Mouse (Mus musculus) cerebellum, adult 2 months (tissue): ENCODE measurements around the gene Cyp4f39. TPM values are rescaled to one million over a fixed set of nuclear protein-coding genes. Genes with fewer than 3 reads are reported as not detected.

ENCODE experiments used
- DNase-seq, 2 experiments: peaks; one replicate each; pipeline ENCODE4 v3.0.0; 2021
- H3K27ac ChIP-seq: fragments of 200-500 bp; 2 replicates; pipeline ENCODE4 v1.5.1; 2012; ENCODE audit warnings: low read length, control low read depth, inconsistent platforms; ENCODE audit not compliant: insufficient read depth
- H3K27me3 ChIP-seq: fragments of 200-500 bp; 2 replicates; pipeline ENCODE4 v1.6.1; 2012; ENCODE audit warnings: inconsistent platforms, mild to moderate bottlenecking, low read length, moderate library complexity; ENCODE audit not compliant: control insufficient read depth, insufficient read depth
- H3K4me1 ChIP-seq: fragments of 200-500 bp; 2 replicates; pipeline ENCODE4 v1.6.1; 2011; ENCODE audit warnings: low read length; ENCODE audit not compliant: control insufficient read depth, insufficient read depth
- H3K4me3 ChIP-seq: fragments of 200-500 bp; replicated peaks from 2 replicates; pipeline ENCODE3; 2011; ENCODE audit warnings: mild to moderate bottlenecking, low read depth, low read length, control low read depth; ENCODE audit not compliant: insufficient read depth
- CTCF ChIP-seq: fragments of 200-500 bp; IDR thresholded peaks from 2 replicates; pipeline ENCODE4 v1.5.1; 2011; ENCODE audit warnings: low read depth, mild to moderate bottlenecking, control low read depth, low read length, moderate library complexity, borderline replicate concordance; ENCODE audit not compliant: insufficient read depth
- POLR2A ChIP-seq: fragments of 200-500 bp; IDR thresholded peaks from 2 replicates; pipeline ENCODE4 v1.6.1; 2011; ENCODE audit warnings: low read length, control low read depth, borderline replicate concordance; ENCODE audit not compliant: insufficient read depth
- WGBS: fragments of 180-500 bp; shearing (Covaris S2); methylation state at CpG from one replicate; pipeline ENCODE4 v1.1.7; 2018; 5-methylcytosine and 5-hydroxymethylcytosine counted together
- polyA plus RNA-seq: library from polyadenylated mRNA; depleted of rRNA; stranded (reverse); fragments of >200 nt; gene quantifications from 2 replicates; pipeline ENCODE4 v1.2.3, GENCODE M21; 2012

The Cyp4f39 gene
- polyA plus RNA-seq, 1 experiment = 0.18 TPM

DNA sequence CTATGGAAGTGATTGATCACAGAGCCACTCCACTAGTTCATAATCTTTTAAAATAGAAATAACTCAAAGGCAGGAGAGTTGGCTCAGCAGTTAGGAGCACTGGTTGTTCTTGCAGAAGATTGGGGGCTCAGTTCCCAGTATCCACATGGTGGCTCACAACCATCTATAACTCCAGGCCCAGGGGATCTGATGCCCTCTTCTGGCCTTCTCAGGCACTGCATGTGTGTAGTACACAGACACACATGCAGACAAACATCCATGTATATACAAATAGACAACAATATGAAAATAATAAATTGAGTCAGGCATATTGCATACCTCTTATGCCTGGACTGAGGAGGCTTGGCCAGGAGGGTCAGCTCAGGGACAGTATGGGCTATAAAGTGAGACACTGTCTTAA lies 5.3 kb upstream of the Cyp4f39 start:
- H3K4me1 ChIP-seq = no peaks in the 10 kb centered on the region
- TF ChIP-seq POLR2A (no peak), CTCF (no peak)
- H3K27ac ChIP-seq = no peak overlapping the region
- DNase-seq = no peak
- no peaks in the 10 kb centered on the region; the same call in 1 of the 2 replicates for H3K27me3 ChIP-seq
- no peak overlapping the region for H3K4me3 ChIP-seq

GRCm38 (mm10) chr17:32449042-32449441 lies 3.5 kb upstream of the Cyp4f39 start:
- H3K4me1 ChIP-seq = no peaks in the 10 kb centered on the region
- no peak overlapping the region for H3K4me3 ChIP-seq
- no peak for TF ChIP-seq POLR2A
- TF ChIP-seq CTCF = no peak
- H3K27ac ChIP-seq = no peak overlapping the region
- WGBS = 95% methylated on average over 1 of the region's 1 CpGs
- no peaks in the 10 kb centered on the region; the same call in 1 of the 2 replicates for H3K27me3 ChIP-seq
- no peak for DNase-seq

DNA sequence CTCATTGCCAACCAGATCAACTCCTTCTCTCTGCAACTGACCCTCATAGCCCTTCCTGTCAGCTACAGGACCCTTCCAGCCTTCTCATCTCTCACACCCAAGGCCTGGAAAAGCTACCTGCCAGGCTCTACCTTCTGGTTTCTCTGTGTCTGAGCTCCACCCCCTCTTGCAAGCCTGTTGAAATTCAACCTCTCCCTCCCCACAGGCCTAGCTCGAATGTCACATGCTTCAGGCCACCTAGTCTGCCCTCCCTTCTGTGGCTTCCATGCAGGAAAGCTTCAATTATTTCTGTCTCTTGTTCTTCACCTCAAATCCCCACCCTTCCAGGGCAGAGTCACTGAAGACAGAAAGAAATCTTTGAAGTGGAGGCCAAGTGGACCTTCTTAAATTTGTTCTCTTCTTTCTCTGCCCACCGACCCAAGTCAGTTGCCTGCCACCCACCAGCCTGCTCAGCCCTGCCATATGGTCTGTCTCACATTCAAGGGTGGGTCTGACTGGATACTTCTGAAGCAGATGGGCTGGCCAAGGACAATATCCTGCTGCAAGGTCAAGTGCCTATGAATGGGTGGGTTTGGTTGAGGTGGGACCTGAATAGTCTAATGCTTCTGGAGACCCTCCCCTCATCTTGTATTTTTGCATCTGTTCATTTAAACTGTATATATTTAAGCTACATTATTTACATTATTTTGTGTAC lies 1.5 kb upstream of the Cyp4f39 start:
- TF ChIP-seq POLR2A (no peak), CTCF (no peak)
- WGBS = 24% methylated on average over 2 of the region's 2 CpGs
- DNase-seq = no peak
- H3K4me1 ChIP-seq = no peaks in the 10 kb centered on the region
- no peak overlapping the region for H3K4me3 ChIP-seq
- H3K27me3 ChIP-seq = no peaks in the 10 kb centered on the region; the same call in 1 of the 2 replicates
- no peak overlapping the region for H3K27ac ChIP-seq

DNA sequence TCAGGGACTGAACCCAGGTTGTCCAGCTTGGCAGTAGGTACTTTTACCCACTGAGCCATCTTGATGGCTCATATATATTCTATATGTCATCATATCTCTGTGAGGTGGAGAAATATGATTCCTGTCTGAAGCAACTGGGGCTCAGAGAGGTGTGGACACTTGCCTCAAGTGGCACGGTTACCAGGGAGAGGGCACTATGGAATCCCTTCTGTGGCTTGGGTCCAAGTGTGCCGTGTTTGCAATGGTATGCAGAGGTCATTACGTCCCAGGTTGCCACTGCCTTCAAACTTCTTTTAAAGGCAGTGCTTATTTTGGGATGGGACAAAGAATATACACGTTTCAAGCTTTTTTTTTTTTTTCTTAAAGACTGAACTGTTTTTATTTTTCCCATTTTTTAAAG lies 1.7 kb downstream of the Cyp4f39 start:
- WGBS = 41% methylated on average over 4 of the region's 4 CpGs
- Histone ChIP-seq H3K4me3 (no peak overlapping the region), H3K27me3 (no peaks in the 10 kb centered on the region; the same call in 1 of the 2 replicates), H3K4me1 (peaks cover 2% of the 10 kb centered on the region; the same call in 1 of the 2 replicates), H3K27ac (no peak overlapping the region)
- no peak for DNase-seq
- TF ChIP-seq POLR2A = no peak
- no peak for TF ChIP-seq CTCF

- DNase-seq = no peak
- Histone ChIP-seq H3K27me3 (no peaks in the 10 kb centered on the region; the same call in 1 of the 2 replicates), H3K4me3 (no peak overlapping the region), H3K27ac (no peak overlapping the region), H3K4me1 (peaks cover 2% of the 10 kb centered on the region; the same call in 1 of the 2 replicates)
- 40% methylated on average over 2 of the region's 2 CpGs for WGBS
- TF ChIP-seq CTCF (no peak), POLR2A (no peak)
These were observed 2.5 kb downstream of the Cyp4f39 start for GRCm38 (mm10) chr17:32454997-32455396.

DNA sequence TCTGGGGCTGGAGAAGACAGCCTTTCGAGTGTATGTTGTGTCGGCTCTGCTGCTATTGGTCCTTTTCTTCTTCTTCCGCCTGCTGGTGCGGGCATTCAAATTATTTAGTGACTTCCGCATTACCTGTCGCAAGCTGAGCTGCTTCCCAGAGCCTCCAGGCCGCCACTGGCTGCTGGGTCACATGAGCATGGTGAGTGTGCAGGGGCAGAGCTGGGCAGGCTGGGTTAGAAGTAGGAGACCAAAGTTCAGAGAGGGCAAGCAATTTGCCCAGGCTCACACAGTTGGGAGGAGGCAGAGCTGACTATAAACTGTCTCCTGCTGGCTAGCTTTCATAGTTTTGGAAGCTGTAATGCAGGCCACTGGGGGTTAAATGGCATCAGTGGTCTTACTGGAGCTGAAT lies 16.0 kb downstream of the Cyp4f39 start:
- no peaks in the 10 kb centered on the region for H3K4me1 ChIP-seq
- no peaks in the 10 kb centered on the region for H3K27me3 ChIP-seq
- no peak overlapping the region for H3K27ac ChIP-seq
- 59% methylated on average over 7 of the region's 7 CpGs for WGBS
- H3K4me3 ChIP-seq = no peak overlapping the region
- no peak for DNase-seq
- TF ChIP-seq POLR2A (no peak), CTCF (no peak)

- WGBS = 87% methylated on average over 4 of the region's 4 CpGs
- TF ChIP-seq POLR2A (no peak), CTCF (no peak)
These were observed 18.3 kb downstream of the Cyp4f39 start for GRCm38 (mm10) chr17:32470795-32471194.

GRCm38 (mm10) chr17:32472176-32472575 lies 19.7 kb downstream of the Cyp4f39 start:
- Histone ChIP-seq H3K27ac (no peak overlapping the region), H3K4me3 (no peak overlapping the region), H3K27me3 (no peaks in the 10 kb centered on the region), H3K4me1 (no peaks in the 10 kb centered on the region)
- 19% methylated on average over 7 of the region's 7 CpGs for WGBS
- no peak for DNase-seq
- TF ChIP-seq CTCF = no peak
- TF ChIP-seq POLR2A = no peak

More at GRCm38 (mm10) chr17:32470795-32471194, 18.3 kb downstream of the Cyp4f39 start:
- Histone ChIP-seq H3K27ac (no peak overlapping the region), H3K4me1 (no peaks in the 10 kb centered on the region), H3K27me3 (no peaks in the 10 kb centered on the region), H3K4me3 (no peak overlapping the region)
- DNase-seq = no peak
